Comparison of ENCODE assay signal across 14 mouse cellular contexts in the genomic region with DNA sequence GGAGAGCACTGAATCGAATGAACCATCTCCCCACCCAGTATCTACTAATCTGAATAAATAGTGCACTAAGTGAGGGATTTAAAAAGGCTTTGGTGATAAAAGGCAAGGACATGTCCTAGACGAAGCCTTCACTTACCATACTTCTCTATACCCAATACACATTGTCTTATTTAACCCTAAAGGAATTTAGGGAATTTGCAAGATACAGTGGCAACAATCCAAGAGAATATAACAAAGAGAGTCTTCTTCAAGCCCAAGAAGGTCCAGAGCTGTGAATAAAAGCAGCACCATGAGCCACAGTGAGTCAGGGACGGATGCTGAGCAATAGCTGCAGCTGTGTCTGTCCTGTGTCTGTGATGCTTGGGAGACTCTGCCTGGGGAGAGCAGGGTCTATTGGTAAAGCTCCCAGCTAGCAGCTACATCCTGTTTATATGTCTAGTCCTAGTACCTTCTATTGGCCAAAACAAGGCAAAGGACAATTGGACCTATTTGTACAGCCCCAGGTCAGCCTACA.
"Had no signal": no experiment of that assay in that cellular context is flagged by ENCODE, and none has a peak within 500 bp of the region (broad histone marks: within the 10 kb centered on the region; RNA-seq: fewer than 3 reads in every experiment).

No protein-coding gene starts in this region.

- H3K4me2 ChIP-seq: liver, embryonic 13.5 days; midbrain, embryonic 12.5 days; midbrain, embryonic 15.5 days; stomach, embryonic 15.5 days had no signal

- DNase-seq: kidney, adult 2 months; kidney, postnatal 14 days; layer of hippocampus, adult 9-11 months; liver, embryonic 13.5 days; lung, adult 2 months; lung, postnatal 14 days; lung, postnatal 4 days; right cerebral cortex, postnatal 25 days; spleen, adult 18-20 months; thymus, postnatal 25 days had no signal

- H3K4me1 ChIP-seq: liver, embryonic 13.5 days; midbrain, embryonic 12.5 days; midbrain, embryonic 15.5 days had no signal

- H3K27ac ChIP-seq: layer of hippocampus, adult 2 months; liver, embryonic 13.5 days; midbrain, embryonic 12.5 days; midbrain, embryonic 15.5 days; stomach, embryonic 15.5 days had no signal

- H3K27me3 ChIP-seq: liver, embryonic 13.5 days; midbrain, embryonic 12.5 days; midbrain, embryonic 15.5 days; stomach, embryonic 15.5 days had no signal

- H3K36me3 ChIP-seq: liver, embryonic 13.5 days; midbrain, embryonic 12.5 days; midbrain, embryonic 15.5 days; stomach, embryonic 15.5 days had no signal

- ATAC-seq: midbrain, embryonic 15.5 days had no signal

- H3K4me3 ChIP-seq: layer of hippocampus, adult 2 months; liver, embryonic 13.5 days; midbrain, embryonic 12.5 days; midbrain, embryonic 15.5 days; stomach, embryonic 15.5 days had no signal

- H3K9me3 ChIP-seq: liver, embryonic 13.5 days; midbrain, embryonic 12.5 days; midbrain, embryonic 15.5 days; stomach, embryonic 15.5 days had no signal
